Mouse (Mus musculus): ENCODE data around the gene Rhoq.

- TF ChIP-seq CTCF (IDR thresholded peaks at IDR 0.05; ENCODE audit: low read depth, low read length) (no peak), POLR2AphosphoS5 (IDR thresholded peaks at IDR 0.05; ENCODE audit: insufficient replicate concordance, low read depth, low read length) (no peak), TAL1 (conservative IDR thresholded peaks at IDR 0.05; ENCODE audit: low read depth, low read length) (no peak), GATA1 (IDR thresholded peaks at IDR 0.05; ENCODE audit: borderline replicate concordance, low read length) (no peak), GATA2 (IDR thresholded peaks at IDR 0.05; ENCODE audit: borderline replicate concordance, low read depth, low read length) (no peak)
These were observed 61.8 kb downstream of the Rhoq start for GRCm38 (mm10) chr17:87024491-87025242.
